In the genomic region with DNA sequence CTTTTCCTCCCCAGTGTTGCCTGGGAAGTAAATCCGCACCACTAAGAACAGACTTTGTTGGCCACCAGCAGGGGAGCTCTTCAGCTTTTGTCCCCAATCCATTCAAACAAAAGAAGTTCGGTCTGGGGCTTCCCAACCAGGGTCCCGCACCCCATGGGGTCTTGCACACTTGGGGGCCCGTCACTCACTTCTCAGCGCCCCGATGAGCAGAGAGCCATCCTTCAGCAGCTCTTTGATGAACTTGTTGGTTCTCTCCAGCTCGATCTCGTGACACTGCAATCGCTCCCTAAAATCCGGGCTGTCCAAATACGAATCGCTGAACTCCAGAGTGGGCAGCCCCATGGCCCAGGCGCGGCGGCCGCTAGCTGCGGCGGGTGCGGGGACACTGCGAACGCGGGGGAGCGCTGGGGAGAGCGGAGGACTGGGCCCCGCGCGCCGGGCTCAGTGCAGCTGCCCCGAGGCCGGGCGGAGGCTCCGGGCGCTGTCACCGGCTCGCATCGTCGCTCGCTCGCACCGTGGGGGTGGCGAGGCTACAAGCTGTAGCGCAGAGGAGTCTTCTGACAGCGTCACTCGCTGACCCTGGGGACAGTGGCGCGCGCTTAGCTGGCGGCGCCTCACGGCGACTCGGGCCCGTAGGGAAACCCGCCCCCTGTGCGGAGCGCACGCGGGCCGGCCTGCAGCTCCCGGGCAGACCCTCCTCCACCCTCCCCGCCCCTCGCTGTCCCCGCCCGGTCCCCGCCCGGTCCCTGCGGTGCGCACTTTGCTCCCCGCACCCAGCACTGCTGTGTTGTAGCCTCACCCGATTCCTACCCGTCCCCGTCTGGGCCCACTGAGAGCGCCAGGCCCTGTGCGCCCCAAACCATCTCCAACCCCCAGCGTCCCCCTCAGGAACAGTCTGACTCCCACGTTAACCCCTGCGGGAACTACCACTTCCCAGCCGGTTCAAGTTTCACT, we compare ENCODE assay signal across 9 mouse cellular contexts. TPM values are rescaled to one million over a fixed set of nuclear protein-coding genes. Genes with fewer than 3 reads are reported as not detected.
DNase-seq lines count a peak whose midpoint lies in the region; ATAC-seq and TF ChIP-seq lines count a peak whose summit lies in the region.
"Had no signal": no experiment of that assay in that cellular context is flagged by ENCODE, and none has a peak within 500 bp of the region (broad histone marks: within the 10 kb centered on the region; RNA-seq: fewer than 3 reads in every experiment).

A gene (minus strand): TSS at position 664 of the 954 bp plus-strand sequence.

- H3K4me1 ChIP-seq in cortical plate, adult 2 months (ENCODE audit: control insufficient read depth, insufficient read depth, low read length) = 0 out of 2 replicates have a peak, but pooled peaks cover 3% of the 10 kb centered on the region
- H3K4me1 ChIP-seq in hindbrain, embryonic 15.5 days (replicated peaks) = peaks cover 17% of the 10 kb centered on the region

- TF ChIP-seq POLR2A in cortical plate, adult 2 months (IDR thresholded peaks at IDR 0.05; ENCODE audit: extremely low read depth, insufficient read depth, low read length) = no peak

- no peaks in the 10 kb centered on the region for H3K36me3 ChIP-seq in hindbrain, embryonic 15.5 days

- peak within 1 kb of the TSS; percentile 71 for H3K27ac ChIP-seq in cortical plate, adult 2 months (ENCODE audit: insufficient read depth, low read length)
- peak within 1 kb of the TSS; percentile 77 for H3K27ac ChIP-seq in hindbrain, embryonic 15.5 days (replicated peaks)
- H3K27ac ChIP-seq: macrophage had no signal

- no peaks in the 10 kb centered on the region for H3K27me3 ChIP-seq in hindbrain, embryonic 15.5 days

- under 1% methylated on average over 72 of the region's 78 CpGs for WGBS in hindbrain, embryonic 15.5 days

- H3K9ac ChIP-seq in hindbrain, embryonic 15.5 days = peak within 1 kb of the TSS; percentile 81

- peak; percentile 36 for TF ChIP-seq CTCF in cortical plate, adult 2 months (IDR thresholded peaks at IDR 0.05; ENCODE audit: extremely low read depth, insufficient read depth, low read length)

- H3K4me3 ChIP-seq in cortical plate, adult 2 months (ENCODE audit: insufficient read depth, low read length) = peak within 1 kb of the TSS; percentile 55
- peak within 1 kb of the TSS; percentile 67 for H3K4me3 ChIP-seq in hindbrain, embryonic 15.5 days

- peak within 1 kb of the TSS; percentile 86 for H3K4me2 ChIP-seq in hindbrain, embryonic 15.5 days

- H3K9me3 ChIP-seq in hindbrain, embryonic 15.5 days = no peaks in the 10 kb centered on the region

- peak; percentile 92 for ATAC-seq in hindbrain, embryonic 15.5 days (ENCODE audit: low FRiP score, low read depth)
- no peak for ATAC-seq in inflammation-experienced regulatory T-cells, adult 6 months

- DNase-seq in adrenal gland, adult 8-10 months = peak; percentile 76
- peak; percentile 45 to 59 for DNase-seq in gastrocnemius, adult 8-10 months (ENCODE audit: low spot score in 2 of 2)
- DNase-seq in left cerebral cortex, adult 11 months (ENCODE audit: low spot score) = peak; percentile 17
- peak; percentile 69 for DNase-seq in lung, postnatal 14 days
- peak; percentile 50 to 61 for DNase-seq in right cerebral cortex, postnatal 10 days (ENCODE audit: low spot score in 2 of 2)

RNA-seq across cellular contexts. Expression of the gene that starts here (rescaled TPM):
- total RNA-seq in adrenal gland, adult 8-10 months (2022) = 10 to 100 TPM; 20.5 to 41.4 (median 27.8) TPM
- polyA plus RNA-seq in cortical plate, adult 2 months (2012; rRNA removed) = 6.6 and 8.1 TPM in 2 replicates
- 1 to 10 TPM; 3.5 to 5.4 (median 4.2) TPM for total RNA-seq in gastrocnemius, adult 8-10 months (2022)
- polyA plus RNA-seq in hindbrain, embryonic 15.5 days (2015; fragmentation: Nextera tagmentation; extraction: Ambion mirVana) = 18.1 and 21.1 TPM in 2 replicates
- not detected for polyA plus RNA-seq in inflammation-experienced regulatory T-cells, adult 6 months (2017; shearing (Covaris generic))
- polyA plus RNA-seq: macrophage had no signal

Comparison
In these comparisons a context has a peak if more than half of its experiments do, and no peak if none do; other contexts are left out.
1. DNase-seq: peak in every context shown above with its lines; median percentile 76 in adrenal gland, adult 8-10 months; 69 in lung, postnatal 14 days; 56 in right cerebral cortex, postnatal 10 days; 52 in gastrocnemius, adult 8-10 months; 17 in left cerebral cortex, adult 11 months.